Mouse (Mus musculus): ENCODE results near the gene Ralb.

Gene Ralb

DNA sequence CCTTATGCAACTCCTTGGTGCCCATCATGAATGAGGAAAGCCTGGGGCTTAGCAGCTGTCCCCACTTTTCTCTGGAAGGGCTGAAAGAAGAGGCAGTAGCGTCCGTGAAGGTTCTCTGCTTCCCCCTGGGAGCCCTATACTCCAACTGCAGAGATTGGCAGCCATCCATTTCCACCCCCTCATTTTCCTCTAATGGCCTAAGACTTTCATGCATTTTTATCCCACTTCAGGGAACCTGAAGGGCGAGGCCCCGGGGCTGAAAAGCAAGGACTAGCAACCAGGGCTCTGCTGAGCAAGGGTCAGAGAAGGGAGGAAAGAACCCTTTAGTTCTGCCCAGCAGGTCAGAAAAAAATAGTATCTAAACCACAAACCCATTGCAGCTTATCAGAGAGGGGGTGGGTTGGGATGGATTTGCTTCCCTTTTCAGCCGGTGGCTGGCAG, 20.4 kb upstream of the Ralb start:
- DNase-seq (ENCODE audit: low spot score in 2 of 2) = no peak

DNA sequence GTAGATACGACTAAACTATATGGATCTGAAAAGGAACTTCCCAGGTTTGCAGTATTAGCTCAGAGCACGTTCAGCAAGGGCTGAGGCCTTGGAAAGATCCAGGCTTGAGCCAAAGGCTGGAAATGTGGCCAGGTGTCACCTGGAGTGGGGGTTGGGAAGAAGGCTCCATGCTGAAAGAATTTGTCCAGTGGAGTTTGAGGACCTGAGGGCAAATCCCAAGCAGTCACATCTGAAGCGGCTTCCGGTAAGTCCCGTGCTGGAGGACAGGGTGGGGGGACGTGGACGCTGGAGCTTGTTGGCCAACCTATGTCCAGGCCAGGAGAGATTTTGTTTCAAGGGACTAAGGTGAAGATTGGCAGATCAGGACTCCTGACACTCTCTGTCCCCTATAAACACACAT, 19.2 kb upstream of the Ralb start:
- no peak for DNase-seq (ENCODE audit: low spot score in 2 of 2)

DNA sequence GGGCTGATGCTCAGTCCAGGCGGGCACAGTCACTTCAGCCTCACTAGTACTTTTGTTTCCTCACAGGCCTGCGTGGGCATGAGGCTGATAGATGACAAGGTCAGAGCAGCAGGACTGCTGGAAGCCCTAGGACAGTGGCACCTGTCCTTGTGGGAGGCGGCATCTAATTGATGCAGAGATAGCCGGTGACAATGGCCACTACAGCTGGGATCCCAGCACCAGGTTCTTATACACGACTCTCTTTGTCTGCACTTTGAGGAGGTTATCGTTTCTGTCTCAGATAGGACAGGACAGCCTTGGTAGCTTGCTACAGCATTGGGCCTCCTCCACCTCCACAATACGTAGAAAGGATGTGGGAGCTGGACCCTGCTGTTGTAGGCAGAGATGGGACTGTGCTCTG, 18.8 kb upstream of the Ralb start:
- DNase-seq (ENCODE audit: low spot score in 2 of 2) = no peak

DNA sequence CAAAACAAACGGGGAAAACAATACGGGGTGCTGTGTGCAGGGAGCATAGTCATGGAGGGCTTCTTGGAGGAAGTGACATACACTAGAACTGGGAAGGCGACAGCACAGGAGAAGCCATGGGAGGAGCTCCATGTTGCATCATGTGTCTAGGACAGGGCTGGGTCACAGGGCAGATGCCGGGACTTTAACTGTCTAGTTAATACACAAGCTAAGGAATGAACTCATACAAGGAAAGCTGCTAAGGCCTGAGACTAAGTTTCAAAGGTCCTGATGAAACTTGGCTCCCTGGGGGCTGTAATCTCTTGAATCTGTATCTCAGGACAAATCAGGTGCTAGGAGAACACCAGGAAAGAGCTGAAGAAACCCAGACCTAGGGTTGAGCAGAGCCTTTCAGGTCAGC, 18.1 kb upstream of the Ralb start:
- DNase-seq (ENCODE audit: low spot score in 2 of 2) = no peak

DNA sequence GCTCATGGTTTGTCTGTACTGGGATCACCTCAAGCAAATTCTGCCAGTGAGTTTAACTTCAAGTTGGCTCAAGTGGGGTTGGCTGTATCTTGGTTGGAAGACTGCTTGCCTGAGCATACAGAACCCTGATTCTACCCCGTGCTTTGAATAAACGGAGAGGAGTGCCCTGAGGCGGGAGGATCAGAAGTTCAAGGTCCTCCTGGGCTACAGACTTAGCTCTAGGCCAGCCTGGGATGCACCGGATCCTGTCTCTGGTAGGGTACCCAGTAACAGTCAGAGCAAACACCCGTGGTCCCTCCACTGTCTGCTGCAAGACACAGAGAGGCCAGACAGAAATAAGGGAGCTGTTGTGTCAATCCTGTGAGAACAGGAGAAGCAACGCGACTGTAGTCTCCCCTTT, 17.1 kb upstream of the Ralb start:
- DNase-seq (ENCODE audit: low spot score in 2 of 2) = no peak

DNA sequence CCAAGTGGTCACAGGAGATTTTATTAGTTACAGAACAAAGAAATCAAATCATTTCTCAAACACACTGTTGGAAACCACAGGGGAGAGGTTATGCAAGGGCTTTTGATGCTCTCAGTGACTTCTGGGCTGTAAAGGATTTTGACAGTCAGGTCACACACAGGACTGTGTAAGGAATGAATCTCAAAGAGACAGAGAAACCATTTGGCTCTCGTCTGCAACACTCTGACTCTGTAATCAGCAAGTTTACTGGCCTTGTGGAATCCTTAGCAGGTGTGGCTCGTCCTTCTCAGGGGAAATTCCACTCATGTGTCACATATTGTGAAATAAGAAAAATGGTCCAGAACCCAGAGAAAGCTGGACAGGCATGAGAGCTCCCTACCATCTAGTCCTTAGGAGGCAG, 16.4 kb upstream of the Ralb start:
- no peak for DNase-seq (ENCODE audit: low spot score in 2 of 2)

DNA sequence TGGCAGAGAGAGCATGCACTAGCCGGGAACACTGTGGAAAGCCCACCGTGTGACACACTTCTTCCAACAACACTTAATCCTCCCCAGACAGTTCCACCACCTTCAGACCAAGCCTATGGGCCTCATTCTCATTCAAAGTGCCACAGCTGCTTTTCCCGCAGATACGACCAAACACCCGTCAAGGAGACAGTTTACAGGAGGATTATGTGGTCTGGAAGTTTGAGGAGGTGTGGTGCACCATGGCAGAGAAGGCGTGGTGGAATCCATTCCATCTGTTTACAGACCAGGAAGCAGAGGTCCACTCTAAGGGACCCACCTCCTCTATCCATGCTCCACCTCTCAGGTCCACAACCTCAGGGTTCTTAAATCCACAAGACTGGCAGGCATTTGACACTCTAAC, 14.7 kb upstream of the Ralb start:
- no peak for DNase-seq (ENCODE audit: low spot score in 2 of 2)

DNA sequence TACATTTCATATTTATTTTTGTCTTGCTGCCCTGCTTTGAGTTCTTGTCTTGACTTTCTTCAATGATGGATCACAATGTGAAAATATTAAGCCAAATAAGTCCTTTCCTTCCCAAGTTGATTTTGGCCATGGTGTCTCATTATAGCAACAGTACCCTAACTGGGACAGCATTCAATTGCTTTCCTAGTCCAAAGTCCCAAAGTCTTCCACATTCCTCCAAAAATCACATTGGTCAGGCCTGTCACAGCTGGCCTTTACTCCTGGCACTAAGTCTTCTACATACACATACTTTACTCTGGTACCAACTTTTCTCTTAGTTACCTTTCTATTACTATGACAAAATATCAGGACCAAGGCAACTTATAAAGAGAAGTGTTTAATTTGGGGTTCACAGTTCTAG, 14.2 kb upstream of the Ralb start:
- DNase-seq (ENCODE audit: low spot score in 2 of 2) = no peak

DNA sequence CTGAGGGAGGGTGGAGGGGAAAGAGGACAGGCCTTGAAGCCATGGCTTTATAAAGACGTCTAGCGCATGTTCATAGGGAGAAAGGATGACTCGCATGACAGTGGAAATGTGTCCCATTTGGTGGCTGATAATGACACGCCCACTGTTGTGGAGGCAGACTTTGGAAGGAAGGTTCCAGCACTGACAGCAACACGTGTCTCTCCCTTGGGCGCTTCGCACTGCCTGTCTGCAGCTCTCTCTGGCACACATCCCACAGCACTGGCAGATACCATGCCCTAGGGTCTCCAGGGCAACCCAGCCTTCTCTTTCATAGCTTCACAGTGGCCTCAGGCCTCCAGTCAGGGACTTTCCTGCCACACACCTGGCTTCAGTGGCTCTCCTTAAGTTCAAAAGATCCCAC, 13.5 kb upstream of the Ralb start:
- no peak for DNase-seq (ENCODE audit: low spot score in 2 of 2)

DNA sequence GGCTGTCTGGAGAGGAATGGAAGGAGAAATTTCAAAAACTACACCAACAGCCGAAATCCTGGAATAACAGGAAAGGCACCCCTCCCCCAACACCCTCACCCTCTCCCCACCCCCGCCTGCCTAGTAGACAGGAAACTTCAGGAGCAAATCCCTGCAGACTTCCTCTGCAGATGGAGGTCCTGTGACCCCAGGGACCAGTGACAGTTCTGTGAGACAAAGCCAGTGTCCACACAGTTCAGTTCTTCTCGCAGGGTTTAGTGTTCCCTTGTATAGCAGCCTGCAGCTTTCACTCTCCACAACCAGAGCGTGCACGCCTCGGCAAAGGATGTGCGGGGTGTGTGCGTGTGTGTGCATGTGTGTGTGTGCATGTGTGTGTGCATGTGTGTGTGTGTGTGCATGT, 6.3 kb upstream of the Ralb start:
- no peak for DNase-seq (ENCODE audit: low spot score in 2 of 2)

DNA sequence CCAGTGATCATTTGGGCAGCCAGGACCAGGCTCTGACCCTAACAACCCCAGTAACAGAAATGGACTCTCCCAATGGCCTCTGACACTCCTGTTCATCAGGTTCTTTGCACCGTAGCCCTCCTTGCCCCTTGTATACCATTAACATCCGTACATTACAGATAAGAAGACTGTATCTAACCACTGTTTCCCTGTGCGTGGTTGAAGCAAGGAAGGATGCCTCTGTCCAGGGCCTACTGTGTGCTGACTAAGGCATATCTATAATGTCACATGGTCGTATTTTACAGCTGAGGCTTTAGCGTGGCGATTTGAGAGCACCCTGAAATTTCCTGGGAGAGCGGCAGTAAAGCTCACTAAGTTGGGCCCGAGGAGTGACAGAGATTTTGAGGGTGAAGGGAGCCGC, 5.8 kb upstream of the Ralb start:
- no peak for DNase-seq (ENCODE audit: low spot score in 2 of 2)

DNA sequence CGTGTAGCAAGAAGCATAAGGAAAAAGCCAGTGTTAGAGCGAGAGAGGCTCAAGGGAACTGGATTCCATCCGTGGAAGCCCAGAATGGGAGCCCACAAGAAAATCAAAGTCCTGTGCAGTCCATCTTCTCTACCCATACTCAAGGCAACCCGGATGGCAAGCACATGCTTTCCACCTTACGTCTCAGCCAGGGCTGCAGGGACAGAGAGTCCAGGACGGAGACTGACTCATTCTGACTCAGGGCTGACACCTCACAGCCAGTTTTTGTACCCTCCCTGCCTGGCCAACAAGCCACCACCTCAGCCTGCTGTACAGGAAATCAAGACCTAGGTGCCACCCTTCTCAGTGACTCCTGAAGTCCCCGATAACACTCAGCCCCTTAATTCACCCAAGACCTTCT, 4.9 kb upstream of the Ralb start:
- DNase-seq (ENCODE audit: low spot score in 2 of 2) = no peak

DNA sequence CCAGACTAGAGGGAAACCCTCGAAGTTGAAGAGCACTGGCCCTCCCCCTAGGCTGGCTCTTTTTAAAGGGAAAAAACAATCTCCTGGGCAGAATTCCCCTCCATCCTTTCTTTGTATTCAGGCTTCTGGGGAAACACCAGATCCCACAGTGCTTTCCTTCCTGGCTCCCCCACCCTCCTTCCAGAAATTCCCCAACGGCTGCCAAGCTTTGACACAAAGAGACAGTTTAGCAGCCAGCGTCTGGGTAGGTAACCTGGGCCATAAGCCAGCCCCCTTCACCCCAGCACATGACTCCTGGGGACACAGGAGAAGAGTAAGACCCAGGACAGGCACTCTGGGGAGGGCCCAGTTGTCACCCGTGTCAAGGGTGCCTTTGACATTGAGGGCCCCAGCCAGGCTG, 4.0 kb upstream of the Ralb start:
- no peak for DNase-seq (ENCODE audit: low spot score in 2 of 2)

DNA sequence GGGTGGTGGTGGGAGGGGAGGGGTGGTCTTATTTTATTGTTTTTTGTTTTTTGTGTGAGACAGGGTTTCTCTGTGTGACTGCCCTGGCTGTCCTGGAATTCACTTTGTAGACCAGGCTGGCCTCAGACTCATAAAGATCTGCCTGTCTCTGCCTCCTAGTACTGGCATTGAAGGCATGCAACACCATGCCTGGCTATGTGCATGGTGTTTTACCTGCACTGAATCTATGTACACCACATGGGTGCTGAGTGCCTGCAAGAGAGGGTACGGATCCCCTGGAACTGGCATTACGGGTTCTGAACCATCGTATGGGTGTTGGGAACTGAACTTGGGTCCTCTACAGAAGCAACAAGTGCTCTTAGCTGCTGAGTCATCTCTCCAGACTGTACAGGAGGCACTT, 1.4 kb upstream of the Ralb start:
- DNase-seq (ENCODE audit: low spot score in 2 of 2) = no peak

DNA sequence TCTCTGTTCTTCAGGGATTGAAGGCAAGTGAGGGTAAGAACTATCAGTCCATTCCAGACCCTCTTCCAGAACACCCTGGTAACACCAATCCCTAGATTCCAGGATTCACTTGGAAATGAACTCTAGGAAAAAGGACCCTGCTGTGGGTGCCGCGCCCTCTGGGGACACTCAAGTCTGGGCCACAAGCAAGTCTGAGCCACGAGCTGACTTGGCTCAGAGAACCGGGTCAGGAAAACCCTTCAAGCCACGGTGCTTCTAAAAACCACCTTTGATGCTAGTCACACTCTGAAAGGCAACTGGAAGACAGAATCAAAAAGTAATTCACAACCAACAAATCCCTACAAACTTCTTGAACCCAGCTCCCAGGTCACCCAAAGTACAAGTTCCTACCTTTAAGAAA, 786 bp downstream of the Ralb start:
- no peak for DNase-seq (ENCODE audit: low spot score in 2 of 2)

DNA sequence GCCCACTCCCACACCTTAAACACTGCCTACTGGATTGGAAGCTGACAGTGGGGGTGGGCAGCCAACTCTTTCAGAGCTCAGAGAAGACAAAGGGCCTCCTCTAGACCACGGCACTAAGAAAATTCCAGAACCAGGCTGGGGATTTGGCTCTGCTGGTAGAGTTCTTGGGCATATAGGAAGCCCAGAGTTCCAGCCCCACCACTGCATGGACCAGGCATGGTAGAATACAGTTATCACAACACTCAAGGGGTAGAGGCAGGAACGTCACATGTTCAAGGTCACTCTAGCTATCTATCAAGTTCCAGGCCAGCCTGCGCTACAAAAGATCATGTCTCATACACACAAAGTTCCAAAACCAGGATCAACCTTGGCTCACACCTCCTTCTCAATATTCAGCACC, 1.4 kb downstream of the Ralb start:
- DNase-seq (ENCODE audit: low spot score in 2 of 2) = no peak

DNA sequence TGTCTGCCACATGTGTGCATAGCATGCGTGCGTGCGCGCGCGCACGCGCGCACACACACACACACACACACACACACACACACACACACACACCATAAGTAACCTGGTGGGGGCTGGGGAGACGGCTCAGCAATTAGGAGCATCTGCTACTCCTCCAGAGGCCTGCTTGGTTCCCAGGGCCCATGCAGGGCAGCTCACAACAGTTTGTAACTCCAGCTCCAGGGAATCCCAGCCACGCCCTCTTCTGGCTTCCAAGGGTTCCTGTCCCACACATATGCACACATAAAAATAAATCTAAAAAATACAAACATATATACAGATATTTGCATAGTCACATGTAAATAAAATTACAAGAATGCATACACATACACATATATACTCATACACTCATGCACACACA, 1.9 kb downstream of the Ralb start:
- DNase-seq (ENCODE audit: low spot score in 2 of 2) = no peak

DNA sequence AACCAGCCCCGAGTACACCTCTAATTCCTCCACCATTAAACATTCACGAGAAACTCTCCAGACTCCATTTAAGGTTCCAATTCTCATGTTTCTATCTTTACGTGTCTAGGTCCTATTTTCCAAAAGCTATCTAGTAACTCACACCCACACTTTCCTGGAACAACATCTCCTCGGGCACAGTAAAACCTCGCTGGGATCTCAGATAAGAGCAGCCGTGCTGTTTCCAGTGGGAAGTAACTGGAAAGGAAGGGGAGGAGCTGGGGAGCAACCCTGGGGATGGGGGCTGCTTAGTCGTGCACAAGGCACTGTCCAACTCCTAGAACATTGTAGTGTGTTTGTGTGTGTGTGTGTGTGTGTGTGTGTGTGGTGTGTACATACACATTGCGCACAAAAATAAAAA, 2.7 kb downstream of the Ralb start:
- no peak for DNase-seq (ENCODE audit: low spot score in 2 of 2)

DNA sequence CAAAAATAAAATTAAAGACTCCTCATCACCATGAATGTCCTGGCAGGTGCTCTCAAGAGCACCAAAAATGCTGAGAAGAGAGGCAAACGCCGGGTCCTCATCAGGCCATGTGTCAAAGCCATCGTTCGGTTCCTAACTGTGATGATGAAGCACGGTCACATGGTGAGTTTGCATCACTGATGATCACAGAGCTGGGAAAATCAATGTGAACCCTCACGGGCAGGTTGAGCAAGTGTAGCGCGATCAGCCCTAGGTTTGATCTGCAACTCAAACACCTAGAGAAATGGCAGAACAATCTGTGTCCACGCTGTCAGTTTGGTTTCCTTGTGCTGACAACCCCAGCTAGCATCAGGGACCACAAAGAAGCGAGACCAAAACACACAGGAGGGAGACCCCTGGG, 5.1 kb downstream of the Ralb start:
- no peak for DNase-seq (ENCODE audit: low spot score in 2 of 2)

DNA sequence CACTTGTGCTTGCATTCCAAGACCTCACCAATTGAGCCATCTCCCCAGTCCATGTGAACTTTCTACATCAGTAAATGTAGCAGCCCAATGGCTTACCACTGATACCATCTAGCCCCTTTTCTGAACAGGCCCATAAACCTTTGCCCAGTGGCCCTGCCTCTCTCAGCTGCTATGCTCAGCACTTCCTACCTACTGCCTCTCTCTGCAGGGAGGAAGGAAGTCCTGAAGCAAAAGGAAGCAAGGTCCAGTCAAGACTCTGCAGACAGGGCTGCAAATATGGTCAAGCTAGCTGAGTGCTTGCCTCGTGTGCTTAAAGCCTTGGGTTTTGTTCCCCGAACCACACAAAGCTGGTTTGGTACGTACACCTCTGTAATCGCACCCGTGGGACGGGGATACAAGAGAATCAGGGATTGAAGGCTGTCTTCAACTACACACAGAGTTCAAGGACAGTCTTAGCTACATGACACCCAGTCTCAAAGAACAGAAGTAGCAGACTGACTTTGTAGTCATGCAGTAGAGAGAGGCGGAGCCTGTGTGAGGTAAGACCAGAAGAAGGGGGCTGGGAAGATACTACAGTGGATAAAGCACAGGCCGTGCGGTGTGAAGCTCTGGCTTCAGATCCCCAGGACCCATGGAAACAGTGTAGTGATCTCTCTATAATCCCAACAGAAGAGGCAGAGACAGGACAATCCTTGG, 5.9 kb downstream of the Ralb start:
- no peak for DNase-seq (ENCODE audit: low spot score in 2 of 2)

DNA sequence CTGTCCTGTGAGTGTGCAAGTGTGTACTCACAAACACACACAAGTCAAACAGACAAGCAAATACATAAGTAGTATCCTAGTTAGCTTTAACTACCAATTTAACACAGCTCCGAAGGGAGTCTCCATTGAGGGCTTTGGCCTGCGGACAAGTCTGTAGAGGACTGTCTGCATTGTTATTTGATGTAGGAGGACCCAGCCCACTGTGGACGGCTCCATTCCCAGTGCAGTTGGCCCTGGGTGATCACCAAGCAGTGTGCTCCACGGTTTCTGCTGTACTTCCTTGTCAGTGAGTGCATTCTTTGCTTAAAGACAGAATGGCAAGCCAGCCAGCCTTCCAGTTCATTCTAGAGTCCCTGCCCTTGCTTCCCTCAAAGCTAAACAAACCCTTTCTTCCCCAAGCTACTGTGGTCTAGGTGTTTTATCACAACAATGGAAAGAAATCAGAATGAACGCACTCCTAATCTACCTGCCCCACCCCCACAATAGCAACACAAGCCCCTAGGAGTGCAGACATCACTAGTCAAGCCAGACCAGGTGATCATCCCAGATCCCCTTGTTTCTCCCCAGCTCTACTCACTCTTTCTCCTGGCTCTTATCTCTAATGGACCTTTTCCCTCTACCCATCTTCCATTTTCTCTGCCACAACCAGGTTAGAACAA, 7.1 kb downstream of the Ralb start:
- no peak for DNase-seq (ENCODE audit: low spot score in 2 of 2)

DNA sequence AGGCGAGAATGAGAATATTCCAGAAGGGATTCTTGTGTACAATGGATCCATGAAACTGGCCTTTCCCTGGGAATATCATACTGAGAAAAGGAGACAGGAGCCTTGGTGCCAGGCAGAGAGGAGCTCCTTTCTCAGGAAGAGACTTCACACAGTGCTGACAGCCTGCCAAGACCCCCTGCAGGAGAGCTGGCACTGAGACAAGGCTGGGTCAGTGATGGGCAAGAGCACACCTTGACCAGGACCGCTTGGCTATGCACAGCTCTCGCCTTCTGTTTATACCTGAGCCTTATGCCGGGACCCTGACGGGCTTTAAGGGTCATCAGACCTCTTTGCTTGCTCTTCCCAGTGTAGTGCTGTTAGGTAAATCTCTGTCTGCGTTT, 9.2 kb downstream of the Ralb start:
- no peak for DNase-seq (ENCODE audit: low spot score in 2 of 2)

DNA sequence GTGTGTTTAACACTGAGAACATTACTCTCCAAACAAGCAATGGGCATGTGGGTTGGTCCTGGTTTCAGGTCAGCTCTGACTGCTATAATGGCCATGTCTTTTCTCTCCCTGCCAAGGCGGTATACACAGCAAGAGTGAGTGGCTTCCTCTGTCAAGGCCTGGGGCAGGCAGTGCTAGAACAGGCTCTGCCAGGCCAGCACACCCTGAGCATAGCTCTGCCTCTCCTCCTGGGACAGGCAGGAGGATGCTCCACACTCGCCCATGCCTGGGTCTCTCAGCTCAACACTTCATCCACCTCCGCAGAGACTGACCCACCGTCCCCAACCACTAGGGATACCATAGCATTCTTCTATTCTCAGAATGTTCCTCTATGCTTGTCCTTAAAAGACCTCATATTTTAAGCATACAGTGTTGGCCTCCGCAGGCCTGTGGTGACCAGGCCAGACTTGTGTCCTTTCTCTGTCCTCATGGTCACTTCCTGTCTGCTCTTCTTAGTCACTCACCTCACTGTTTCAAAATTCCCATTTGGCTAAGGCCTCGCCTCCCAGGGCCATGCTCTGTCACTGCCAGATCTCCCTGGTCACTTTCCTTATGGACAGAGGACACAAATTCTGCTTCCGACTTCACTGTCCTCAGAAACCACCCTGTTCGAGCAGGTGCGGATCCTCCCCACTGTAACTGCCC, 9.7 kb downstream of the Ralb start:
- no peak for DNase-seq (ENCODE audit: low spot score in 2 of 2)

Measured in right cerebral cortex, adult 2 months (tissue).